9 mouse cellular contexts compared by ENCODE assay signal in the genomic region with DNA sequence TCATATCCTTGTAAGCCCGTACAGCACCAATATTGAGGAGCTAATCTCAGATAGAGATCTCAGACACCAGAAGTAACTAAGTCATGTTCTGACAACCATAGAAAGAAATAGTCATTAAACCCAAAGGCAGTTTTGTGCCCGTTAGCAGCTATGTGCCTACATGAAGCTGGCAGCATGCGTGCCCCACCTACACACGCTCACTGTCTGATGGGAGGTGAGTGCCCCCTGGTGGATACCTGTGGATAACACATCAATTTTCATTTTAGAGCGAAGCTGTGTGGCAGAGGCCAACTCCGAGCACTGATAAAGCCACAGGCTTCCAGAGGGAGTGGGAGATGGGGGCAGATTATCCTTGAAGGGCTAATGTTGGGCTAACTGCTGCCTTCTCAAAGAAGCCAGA. TPM values are rescaled to one million over a fixed set of nuclear protein-coding genes. Genes with fewer than 3 reads are reported as not detected.
DNase-seq lines count a peak whose midpoint lies in the region; ATAC-seq and TF ChIP-seq lines count a peak whose summit lies in the region.
"Had no signal": no experiment of that assay in that cellular context is flagged by ENCODE, and none has a peak within 500 bp of the region (broad histone marks: within the 10 kb centered on the region; RNA-seq: fewer than 3 reads in every experiment).

No protein-coding gene starts in this region.

- 18% methylated on average over 6 of the region's 6 CpGs for WGBS in kidney, embryonic 15.5 days
- WGBS in intestine, postnatal 0 days, result 19% methylated on average over 6 of the region's 6 CpGs
- WGBS in limb, embryonic 10.5 days, result 24% methylated on average over 6 of the region's 6 CpGs

- H3K27me3 ChIP-seq in kidney, embryonic 15.5 days, result peaks cover 21% of the 10 kb centered on the region
- H3K27me3 ChIP-seq in intestine, postnatal 0 days (replicated peaks; ENCODE audit: control insufficient read depth, insufficient read depth, low read length), result 0 out of 2 replicates have a peak, but pooled peaks cover 2% of the 10 kb centered on the region
- no peaks in the 10 kb centered on the region for H3K27me3 ChIP-seq in limb, embryonic 10.5 days (ENCODE audit: low read depth, poor library complexity, severe bottlenecking)
- no peaks in the 10 kb centered on the region for H3K27me3 ChIP-seq in splenic B cell, adult 2 months (ENCODE audit: control insufficient read depth, insufficient read depth, low read length, poor library complexity, severe bottlenecking)
- H3K27me3 ChIP-seq: midbrain, embryonic 12.5 days had no signal

- no peak overlapping the region for H3K4me3 ChIP-seq in kidney, embryonic 15.5 days (replicated peaks)
- H3K4me3 ChIP-seq in intestine, postnatal 0 days (ENCODE audit: low read depth, low read length), result no peak overlapping the region
- no peak overlapping the region for H3K4me3 ChIP-seq in limb, embryonic 10.5 days
- H3K4me3 ChIP-seq: midbrain, embryonic 12.5 days had no signal

- ATAC-seq in kidney, embryonic 15.5 days (replicated peaks; ENCODE audit: low FRiP score), result no peak
- ATAC-seq in intestine, postnatal 0 days, result no peak

- H3K9me3 ChIP-seq in kidney, embryonic 15.5 days (replicated peaks), result no peaks in the 10 kb centered on the region
- no peaks in the 10 kb centered on the region for H3K9me3 ChIP-seq in intestine, postnatal 0 days (ENCODE audit: control insufficient read depth)
- H3K9me3 ChIP-seq in limb, embryonic 10.5 days (replicated peaks), result no peaks in the 10 kb centered on the region
- H3K9me3 ChIP-seq: midbrain, embryonic 12.5 days had no signal

- H3K4me2 ChIP-seq in kidney, embryonic 15.5 days, result no peak overlapping the region
- no peak overlapping the region for H3K4me2 ChIP-seq in intestine, postnatal 0 days (replicated peaks; ENCODE audit: low read depth)
- H3K4me2 ChIP-seq: midbrain, embryonic 12.5 days had no signal

- H3K27ac ChIP-seq in kidney, embryonic 15.5 days, result no peak overlapping the region
- H3K27ac ChIP-seq in intestine, postnatal 0 days (ENCODE audit: low read depth, low read length), result no peak overlapping the region
- no peak overlapping the region for H3K27ac ChIP-seq in limb, embryonic 10.5 days
- H3K27ac ChIP-seq: midbrain, embryonic 12.5 days had no signal

- TF ChIP-seq CTCF in intestine, postnatal 0 days (IDR thresholded peaks at IDR 0.05; ENCODE audit: low read depth), result peak; percentile 95

- H3K4me1 ChIP-seq in kidney, embryonic 15.5 days, result no peaks in the 10 kb centered on the region
- H3K4me1 ChIP-seq in intestine, postnatal 0 days (replicated peaks; ENCODE audit: control insufficient read depth, insufficient read depth, low read length), result no peaks in the 10 kb centered on the region
- no peaks in the 10 kb centered on the region for H3K4me1 ChIP-seq in limb, embryonic 10.5 days
- H3K4me1 ChIP-seq: midbrain, embryonic 12.5 days had no signal

- DNase-seq in kidney, adult 18-20 months, result peak; percentile 64
- peak; percentile 58 for DNase-seq in cerebellum, adult 11 months
- peak; percentile 55 to 91 for DNase-seq in frontal cortex, adult 2 months (ENCODE audit: extremely low spot score in 1 of 2, low spot score in 1 of 2)
- DNase-seq in limb, embryonic 10.5 days (ENCODE audit: low spot score), result peak; percentile 68
- peak; percentile 63 to 82 for DNase-seq in natural killer cell, adult 2 months (ENCODE audit: low spot score in 2 of 2)
- DNase-seq in splenic B cell, adult 2 months (ENCODE audit: low read depth, low spot score), result peak; percentile 92

- no peak overlapping the region for H3K9ac ChIP-seq in kidney, embryonic 15.5 days
- no peak overlapping the region for H3K9ac ChIP-seq in intestine, postnatal 0 days (ENCODE audit: low read depth, low read length)
- H3K9ac ChIP-seq: midbrain, embryonic 12.5 days had no signal

- H3K36me3 ChIP-seq in kidney, embryonic 15.5 days, result no peaks in the 10 kb centered on the region
- H3K36me3 ChIP-seq in intestine, postnatal 0 days (ENCODE audit: control insufficient read depth, insufficient read depth), result no peaks in the 10 kb centered on the region
- no peaks in the 10 kb centered on the region for H3K36me3 ChIP-seq in limb, embryonic 10.5 days
- no peaks in the 10 kb centered on the region for H3K36me3 ChIP-seq in splenic B cell, adult 2 months (ENCODE audit: control insufficient read depth, insufficient read depth, low read length, poor library complexity, severe bottlenecking)
- H3K36me3 ChIP-seq: midbrain, embryonic 12.5 days had no signal

RNA-seq across cellular contexts. Expression of gene BC051142, which starts 12.5 kb away (rescaled TPM):
- 0.32 and 0.77 TPM in 2 replicates for polyA plus RNA-seq in kidney, embryonic 15.5 days (2015; fragmentation: Nextera tagmentation; extraction: Ambion mirVana)
- polyA plus RNA-seq in frontal cortex, adult 2 months (2012; rRNA removed), result 10.7 and 11.1 TPM in 2 replicates
- polyA plus RNA-seq in intestine, postnatal 0 days (2015; fragmentation: Nextera tagmentation; extraction: Ambion mirVana), result 1.6 and 1.7 TPM in 2 replicates
- 0.53 and 1.3 TPM in 2 replicates for polyA plus RNA-seq in limb, embryonic 10.5 days (2016; fragmentation: Nextera tagmentation; extraction: Ambion mirVana)

RNA-seq across cellular contexts. Expression of gene Btnl1, which starts 34.2 kb away (rescaled TPM):
- polyA plus RNA-seq in kidney, embryonic 15.5 days (2015; fragmentation: Nextera tagmentation; extraction: Ambion mirVana), result not detected in 2 replicates
- polyA plus RNA-seq in frontal cortex, adult 2 months (2012; rRNA removed), result not detected in 2 replicates
- polyA plus RNA-seq in intestine, postnatal 0 days (2015; fragmentation: Nextera tagmentation; extraction: Ambion mirVana), result 114 and 119 TPM in 2 replicates
- polyA plus RNA-seq in limb, embryonic 10.5 days (2016; fragmentation: Nextera tagmentation; extraction: Ambion mirVana), result not detected in 2 replicates
- polyA plus RNA-seq: midbrain, embryonic 12.5 days had no signal

RNA-seq across cellular contexts. Expression of gene Btnl2, which starts 56.5 kb away (rescaled TPM):
- 0.08 and 0.16 TPM in 2 replicates for polyA plus RNA-seq in kidney, embryonic 15.5 days (2015; fragmentation: Nextera tagmentation; extraction: Ambion mirVana)
- polyA plus RNA-seq in frontal cortex, adult 2 months (2012; rRNA removed), result 0.06 TPM in 1 of 2 replicates, not detected in the other
- 43.0 and 43.4 TPM in 2 replicates for polyA plus RNA-seq in intestine, postnatal 0 days (2015; fragmentation: Nextera tagmentation; extraction: Ambion mirVana)
- not detected in 2 replicates for polyA plus RNA-seq in limb, embryonic 10.5 days (2016; fragmentation: Nextera tagmentation; extraction: Ambion mirVana)

Comparison
In these comparisons a context has a peak if more than half of its experiments do, and no peak if none do; other contexts are left out.
1. RNA of gene Btnl1, which starts 34.2 kb away (polyA plus RNA-seq): 114 to 119 TPM in intestine, postnatal 0 days; not detected in kidney, embryonic 15.5 days, not detected in frontal cortex, adult 2 months and not detected in limb, embryonic 10.5 days; every median in the first group is over 100 times any median in the second.
2. RNA of gene Btnl2, which starts 56.5 kb away (polyA plus RNA-seq): 43.0 to 43.4 TPM in intestine, postnatal 0 days; 0.08 to 0.16 TPM in kidney, embryonic 15.5 days, not detected in limb, embryonic 10.5 days and 0.06 TPM in frontal cortex, adult 2 months; every median in the first group is over 10 times any median in the second.
3. Peak in every context shown above with its lines, with median percentiles within 50 percentile points of each other: DNase-seq.